Mouse (Mus musculus): ENCODE measurements around the gene Ubtf. TPM values are rescaled to one million over a fixed set of nuclear protein-coding genes. Genes with fewer than 3 reads are reported as not detected.

Ubtf gene
- polyA plus RNA-seq, 1 experiment from 2014 or later = 65.5 TPM

DNA sequence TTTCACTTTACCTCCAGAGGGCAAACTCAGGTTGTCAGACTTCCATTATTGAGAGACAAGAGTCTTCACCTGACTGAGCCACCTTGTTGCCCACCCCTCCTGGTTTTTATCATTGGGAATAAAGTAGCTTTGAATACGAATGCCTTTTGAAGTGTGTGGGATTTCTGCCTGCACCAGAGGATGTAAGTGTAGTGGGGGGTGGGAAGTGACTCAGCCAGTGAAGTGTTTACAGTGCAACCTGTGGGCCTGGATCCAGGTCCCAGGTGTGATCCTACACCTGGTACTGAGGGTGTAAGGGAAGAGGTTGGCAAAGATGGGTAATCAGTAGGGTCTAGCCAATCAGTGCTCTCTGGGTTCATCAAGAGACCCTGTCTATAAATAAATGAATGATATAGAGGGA, 4.0 kb upstream of the Ubtf start:
- H3K27ac ChIP-seq (ENCODE audit: low read length) = no peak overlapping the region
- H3K9ac ChIP-seq (ENCODE audit: low read depth, low read length) = no peak overlapping the region
- no peaks in the 10 kb centered on the region for H3K9me3 ChIP-seq (ENCODE audit: control insufficient read depth, low read length)
- peaks cover 3% of the 10 kb centered on the region; the same call in 1 of the 2 replicates for H3K4me1 ChIP-seq (ENCODE audit: control insufficient read depth, insufficient read depth, low read length)
- no peak for ATAC-seq
- no peaks in the 10 kb centered on the region for H3K27me3 ChIP-seq (replicated peaks; ENCODE audit: control insufficient read depth, insufficient read depth, low read length)
- no peak overlapping the region for H3K4me3 ChIP-seq (ENCODE audit: low read length)
- 73% methylated on average over 1 of the region's 1 CpGs for WGBS
- H3K4me2 ChIP-seq (ENCODE audit: low read depth, low read length) = no peak overlapping the region
- no peaks in the 10 kb centered on the region for H3K36me3 ChIP-seq (ENCODE audit: control insufficient read depth, insufficient read depth, low read length)

DNA sequence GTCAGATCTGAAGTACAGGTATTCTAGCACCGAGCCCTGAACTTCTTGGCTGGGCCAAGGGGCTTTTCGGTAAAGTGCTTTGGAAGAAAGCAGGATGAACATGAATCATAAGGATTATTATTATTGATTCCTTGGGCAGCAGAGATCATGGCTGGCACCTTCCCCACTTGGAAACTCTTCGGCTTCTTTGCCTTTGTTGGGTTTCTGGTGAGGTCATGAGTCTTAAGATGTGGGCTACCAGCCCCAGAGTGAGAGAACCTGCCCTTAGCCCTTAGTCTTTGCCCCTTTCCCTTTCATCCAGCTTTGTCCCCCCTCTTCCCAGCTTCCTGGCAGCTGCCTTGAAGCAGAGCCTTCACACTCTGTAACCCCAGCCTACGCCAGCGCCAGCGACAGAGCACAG, 2.4 kb upstream of the Ubtf start:
- Histone ChIP-seq H3K4me2 (ENCODE audit: low read depth, low read length) (no peak overlapping the region), H3K36me3 (ENCODE audit: control insufficient read depth, insufficient read depth, low read length) (no peaks in the 10 kb centered on the region), H3K9me3 (ENCODE audit: control insufficient read depth, low read length) (no peaks in the 10 kb centered on the region), H3K4me3 (ENCODE audit: low read length) (no peak overlapping the region), H3K4me1 (ENCODE audit: control insufficient read depth, insufficient read depth, low read length) (peaks cover 3% of the 10 kb centered on the region; the same call in 1 of the 2 replicates), H3K27me3 (replicated peaks; ENCODE audit: control insufficient read depth, insufficient read depth, low read length) (no peaks in the 10 kb centered on the region), H3K9ac (ENCODE audit: low read depth, low read length) (no peak overlapping the region), H3K27ac (ENCODE audit: low read length) (no peak overlapping the region)
- no peak for ATAC-seq
- 80% methylated on average over 6 of the region's 6 CpGs for WGBS

- Histone ChIP-seq H3K4me3 (ENCODE audit: low read length) (peak overlapping the region; percentile 99), H3K36me3 (ENCODE audit: control insufficient read depth, insufficient read depth, low read length) (no peaks in the 10 kb centered on the region), H3K9ac (ENCODE audit: low read depth, low read length) (peak overlapping the region; percentile 100), H3K9me3 (ENCODE audit: control insufficient read depth, low read length) (no peaks in the 10 kb centered on the region), H3K27me3 (replicated peaks; ENCODE audit: control insufficient read depth, insufficient read depth, low read length) (no peaks in the 10 kb centered on the region), H3K4me2 (ENCODE audit: low read depth, low read length) (peak overlapping the region; percentile 96), H3K4me1 (ENCODE audit: control insufficient read depth, insufficient read depth, low read length) (peaks cover 10% of the 10 kb centered on the region), H3K27ac (ENCODE audit: low read length) (peak overlapping the region; percentile 99)
- ATAC-seq = no peak
- 15% methylated on average over 10 of the region's 10 CpGs for WGBS
Observed at GRCm38 (mm10) chr11:102320686-102321005, 1.1 kb upstream of the Ubtf start.

DNA sequence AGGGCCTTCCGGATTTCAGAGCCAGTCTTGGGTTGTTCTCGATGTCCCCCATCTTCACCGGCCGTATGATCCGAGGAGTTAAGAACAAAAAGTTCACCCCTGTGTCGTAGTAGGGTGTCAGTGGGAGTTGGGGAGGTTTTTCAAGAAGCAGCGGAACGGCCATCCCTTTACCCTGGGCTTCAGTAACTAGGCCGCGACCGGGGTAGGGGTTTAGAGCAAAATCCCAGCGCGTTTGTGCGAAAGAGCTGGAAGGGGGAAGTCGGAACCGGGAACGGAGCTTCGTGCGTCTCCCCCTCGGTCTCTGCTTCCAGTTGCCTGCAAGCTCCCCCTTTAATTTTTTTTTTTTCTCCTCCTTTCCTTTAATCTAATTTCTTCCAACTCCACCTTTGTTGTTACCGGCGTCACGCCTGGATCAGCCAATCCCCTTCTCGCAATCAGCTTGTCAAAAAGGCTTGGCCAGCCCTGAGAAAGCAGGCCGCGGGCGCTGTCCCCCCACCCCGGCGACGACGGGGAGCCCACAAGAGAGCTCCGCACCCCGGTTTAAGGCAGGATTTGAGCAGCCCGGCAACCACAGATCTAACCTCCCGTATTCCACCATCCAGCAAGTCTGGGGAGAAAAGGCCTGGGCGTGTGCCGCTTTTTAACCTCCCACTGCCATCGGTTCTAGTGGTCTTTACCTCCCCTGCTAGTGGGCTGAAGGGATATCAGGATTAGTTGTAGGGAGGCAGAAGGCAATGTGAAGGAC, 571 bp upstream of the Ubtf start:
- Histone ChIP-seq H3K27me3 (replicated peaks; ENCODE audit: control insufficient read depth, insufficient read depth, low read length) (no peaks in the 10 kb centered on the region), H3K4me2 (ENCODE audit: low read depth, low read length) (peak overlapping the region; percentile 96), H3K4me3 (ENCODE audit: low read length) (peak overlapping the region; percentile 99), H3K27ac (ENCODE audit: low read length) (peak overlapping the region; percentile 99), H3K9ac (ENCODE audit: low read depth, low read length) (peak overlapping the region; percentile 100), H3K4me1 (ENCODE audit: control insufficient read depth, insufficient read depth, low read length) (peaks cover 15% of the 10 kb centered on the region), H3K36me3 (ENCODE audit: control insufficient read depth, insufficient read depth, low read length) (no peaks in the 10 kb centered on the region), H3K9me3 (ENCODE audit: control insufficient read depth, low read length) (no peaks in the 10 kb centered on the region)
- under 1% methylated on average over 38 of the region's 38 CpGs for WGBS
- ATAC-seq = peak; percentile 16; the same call in 1 of the 2 replicates

GRCm38 (mm10) chr11:102318576-102319409, 749 bp downstream of the Ubtf start:
- peaks cover 15% of the 10 kb centered on the region for H3K4me1 ChIP-seq (ENCODE audit: control insufficient read depth, insufficient read depth, low read length)
- peak; percentile 17 for ATAC-seq
- peak overlapping the region; percentile 100 for H3K9ac ChIP-seq (ENCODE audit: low read depth, low read length)
- no peaks in the 10 kb centered on the region for H3K9me3 ChIP-seq (ENCODE audit: control insufficient read depth, low read length)
- H3K27me3 ChIP-seq (replicated peaks; ENCODE audit: control insufficient read depth, insufficient read depth, low read length) = no peaks in the 10 kb centered on the region
- WGBS = under 1% methylated on average over 79 of the region's 84 CpGs
- H3K4me2 ChIP-seq (ENCODE audit: low read depth, low read length) = peak overlapping the region; percentile 96
- peaks cover 7% of the 10 kb centered on the region for H3K36me3 ChIP-seq (ENCODE audit: control insufficient read depth, insufficient read depth, low read length)
- H3K4me3 ChIP-seq (ENCODE audit: low read length) = peak overlapping the region; percentile 99
- H3K27ac ChIP-seq (ENCODE audit: low read length) = peak overlapping the region; percentile 99

- under 1% methylated on average over 42 of the region's 77 CpGs for WGBS
- Histone ChIP-seq H3K4me3 (ENCODE audit: low read length) (peak overlapping the region; percentile 99), H3K36me3 (ENCODE audit: control insufficient read depth, insufficient read depth, low read length) (peaks cover 12% of the 10 kb centered on the region), H3K27ac (ENCODE audit: low read length) (peak overlapping the region; percentile 99), H3K9ac (ENCODE audit: low read depth, low read length) (peak overlapping the region; percentile 100), H3K27me3 (replicated peaks; ENCODE audit: control insufficient read depth, insufficient read depth, low read length) (no peaks in the 10 kb centered on the region), H3K4me1 (ENCODE audit: control insufficient read depth, insufficient read depth, low read length) (peaks cover 15% of the 10 kb centered on the region), H3K9me3 (ENCODE audit: control insufficient read depth, low read length) (no peaks in the 10 kb centered on the region), H3K4me2 (ENCODE audit: low read depth, low read length) (peak overlapping the region; percentile 96)
- ATAC-seq = peak; percentile 67
Observed at GRCm38 (mm10) chr11:102317901-102318575, 1.5 kb downstream of the Ubtf start.

DNA sequence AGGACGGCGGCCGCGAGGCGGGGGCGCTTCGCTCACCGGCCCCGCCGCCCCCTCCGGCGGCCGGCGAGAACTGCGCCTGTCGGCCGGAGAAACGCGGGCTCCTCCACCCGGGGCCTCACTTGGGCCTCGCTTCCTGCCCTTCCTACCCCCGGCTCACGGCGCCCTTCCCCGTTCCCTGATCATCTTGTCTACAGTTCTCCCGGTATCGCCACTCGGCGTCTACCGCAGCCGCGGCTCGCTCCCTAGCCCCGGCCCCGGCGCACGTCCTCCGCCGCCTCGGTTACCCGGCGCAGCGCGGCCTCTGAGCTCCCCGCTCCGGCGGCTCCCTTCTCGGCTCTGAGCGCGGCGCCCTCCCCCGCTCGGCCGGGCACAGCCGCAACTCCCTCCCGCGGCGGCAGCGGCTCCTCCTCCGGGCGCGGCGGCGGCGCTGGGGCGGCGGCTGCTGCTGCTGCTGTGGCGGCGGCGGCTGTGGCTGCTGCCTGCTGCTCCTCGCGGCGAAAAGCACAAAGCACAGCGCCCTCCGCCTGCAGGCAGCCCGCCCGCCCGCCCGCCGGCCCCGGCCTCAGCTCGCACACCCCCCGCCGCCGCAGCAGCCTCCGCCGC, 2.1 kb downstream of the Ubtf start:
- ATAC-seq = peak; percentile 27
- peak overlapping the region; percentile 100 for H3K9ac ChIP-seq (ENCODE audit: low read depth, low read length)

GRCm38 (mm10) chr11:102316572-102317297, 2.8 kb downstream of the Ubtf start:
- H3K4me1 ChIP-seq (ENCODE audit: control insufficient read depth, insufficient read depth, low read length) = peaks cover 15% of the 10 kb centered on the region
- ATAC-seq = peak; percentile 43
- H3K9me3 ChIP-seq (ENCODE audit: control insufficient read depth, low read length) = no peaks in the 10 kb centered on the region
- peak overlapping the region; percentile 100 for H3K9ac ChIP-seq (ENCODE audit: low read depth, low read length)
- no peaks in the 10 kb centered on the region for H3K27me3 ChIP-seq (replicated peaks; ENCODE audit: control insufficient read depth, insufficient read depth, low read length)
- peak overlapping the region; percentile 99 for H3K4me3 ChIP-seq (ENCODE audit: low read length)
- H3K27ac ChIP-seq (ENCODE audit: low read length) = peak overlapping the region; percentile 99
- WGBS = under 1% methylated on average over 57 of the region's 80 CpGs
- peaks cover 16% of the 10 kb centered on the region for H3K36me3 ChIP-seq (ENCODE audit: control insufficient read depth, insufficient read depth, low read length)
- peak overlapping the region; percentile 93 for H3K4me2 ChIP-seq (ENCODE audit: low read depth, low read length)

More for the DNA sequence above, 2.1 kb downstream of the Ubtf start:
- peak overlapping the region; percentile 99 for H3K4me3 ChIP-seq (ENCODE audit: low read length)
- H3K4me1 ChIP-seq (ENCODE audit: control insufficient read depth, insufficient read depth, low read length) = peaks cover 15% of the 10 kb centered on the region
- peak overlapping the region; percentile 32 for H3K4me2 ChIP-seq (ENCODE audit: low read depth, low read length)
- H3K27ac ChIP-seq (ENCODE audit: low read length) = peak overlapping the region; percentile 99
- no peaks in the 10 kb centered on the region for H3K9me3 ChIP-seq (ENCODE audit: control insufficient read depth, low read length)
- H3K36me3 ChIP-seq (ENCODE audit: control insufficient read depth, insufficient read depth, low read length) = peaks cover 16% of the 10 kb centered on the region
- WGBS = 0% methylated on average over 72 of the region's 87 CpGs
- H3K27me3 ChIP-seq (replicated peaks; ENCODE audit: control insufficient read depth, insufficient read depth, low read length) = no peaks in the 10 kb centered on the region
